Mouse (Mus musculus) heart, adult 2 months (tissue): ENCODE measurements around the gene Elp6. TPM values are rescaled to one million over a fixed set of nuclear protein-coding genes. Genes with fewer than 3 reads are reported as not detected.

Experiments
- DNase-seq, 2 experiments: peaks; one replicate each; pipeline ENCODE4 v3.0.0; 2021
- H3K27ac ChIP-seq: fragments of 200-600 bp; 2 replicates; pipeline ENCODE4 v1.8.1; 2022
- H3K27me3 ChIP-seq: fragments of 200-500 bp; 2 replicates; pipeline ENCODE4 v1.6.1; 2012; ENCODE audit warnings: mild to moderate bottlenecking, low read length, inconsistent platforms, mixed read lengths; ENCODE audit not compliant: control insufficient read depth, insufficient read depth
- H3K36me3 ChIP-seq: fragments of 200-500 bp; 2 replicates; pipeline ENCODE4 v1.6.1; 2012; ENCODE audit warnings: low read length, inconsistent platforms; ENCODE audit not compliant: control insufficient read depth, insufficient read depth
- H3K4me1 ChIP-seq: fragments of 200-500 bp; 2 replicates; pipeline ENCODE4 v1.6.1; 2011; ENCODE audit warnings: low read length; ENCODE audit not compliant: control insufficient read depth, insufficient read depth
- H3K4me3 ChIP-seq: fragments of 200-600 bp; 2 replicates; pipeline ENCODE4 v1.8.1; 2022
- H3K79me2 ChIP-seq: fragments of 200-500 bp; replicated peaks from 2 replicates; pipeline ENCODE4 v1.6.1; 2012; ENCODE audit warnings: mild to moderate bottlenecking, inconsistent platforms, low read length, moderate library complexity, mixed read lengths; ENCODE audit not compliant: control insufficient read depth, insufficient read depth
- H3K9ac ChIP-seq: fragments of 200-500 bp; 2 replicates; pipeline ENCODE4 v1.6.1; 2012; ENCODE audit warnings: low read depth, mild to moderate bottlenecking, control low read depth, inconsistent platforms, low read length, mixed read lengths
- CTCF ChIP-seq: fragments of 200-600 bp; IDR thresholded peaks from 2 replicates; pipeline ENCODE4 v1.8.1; 2022; ENCODE audit warnings: antibody characterized with exemption, mild to moderate bottlenecking, moderate library complexity
- EP300 ChIP-seq: fragments of 200-500 bp; IDR thresholded peaks from 2 replicates; pipeline ENCODE4 v1.6.1; 2011; ENCODE audit warnings: low read depth, low read length, control low read depth; ENCODE audit not compliant: insufficient read depth
- POLR2A ChIP-seq: fragments of 200-500 bp; IDR thresholded peaks from 2 replicates; pipeline ENCODE4 v1.6.1; 2011; ENCODE audit warnings: mild to moderate bottlenecking, low read depth, low read length, control low read depth; ENCODE audit not compliant: insufficient read depth
- WGBS: fragments of 180-500 bp; shearing (Covaris S2); methylation state at CpG from one replicate; pipeline ENCODE4 v1.1.7; 2018; 5-methylcytosine and 5-hydroxymethylcytosine counted together
- intact Hi-C: fragments of 180-260 bp; cut with DNase I; formaldehyde crosslinking; loops from one replicate; pipeline ENCODE4 v1.15.1; 2025
- microRNA-seq, 2 experiments: library from miRNA; unstranded; fragments of <30 nt; microRNA quantifications; one replicate each; pipeline ENCODE4 v1.2.0; 2021
- polyA plus RNA-seq: library from polyadenylated mRNA; depleted of rRNA; stranded (reverse); fragments of >200 nt; gene quantifications from 2 replicates; pipeline ENCODE4 v1.2.3, GENCODE M21; 2012; rRNA removed
- total RNA-seq, 2 experiments: library from RNA; stranded (reverse); gene quantifications; 2 replicates each; pipeline ENCODE4 v1.2.3; 2021

Gene Elp6
- total and polyA plus RNA-seq, 3 experiments, result 2.2 to 4.5 (median 2.3) TPM

- WGBS, result 74% methylated on average over 8 of the region's 8 CpGs
- no peaks in the 10 kb centered on the region for H3K79me2 ChIP-seq
- H3K27me3 ChIP-seq, result no peaks in the 10 kb centered on the region
- TF ChIP-seq EP300 (no peak), POLR2A (no peak), CTCF (no peak)
- no peak overlapping the region for H3K4me3 ChIP-seq
- no peak overlapping the region for H3K27ac ChIP-seq
- no peaks in the 10 kb centered on the region; the same call in 1 of the 2 replicates for H3K36me3 ChIP-seq
- no peak for DNase-seq
- H3K4me1 ChIP-seq, result peaks cover 2% of the 10 kb centered on the region; the same call in 1 of the 2 replicates
- H3K9ac ChIP-seq, result no peak overlapping the region
- intact Hi-C loops, result no loop called here
Measured at GRCm38 (mm10) chr9:110351932-110352632, 47.1 kb downstream of the Elp6 start.

DNA sequence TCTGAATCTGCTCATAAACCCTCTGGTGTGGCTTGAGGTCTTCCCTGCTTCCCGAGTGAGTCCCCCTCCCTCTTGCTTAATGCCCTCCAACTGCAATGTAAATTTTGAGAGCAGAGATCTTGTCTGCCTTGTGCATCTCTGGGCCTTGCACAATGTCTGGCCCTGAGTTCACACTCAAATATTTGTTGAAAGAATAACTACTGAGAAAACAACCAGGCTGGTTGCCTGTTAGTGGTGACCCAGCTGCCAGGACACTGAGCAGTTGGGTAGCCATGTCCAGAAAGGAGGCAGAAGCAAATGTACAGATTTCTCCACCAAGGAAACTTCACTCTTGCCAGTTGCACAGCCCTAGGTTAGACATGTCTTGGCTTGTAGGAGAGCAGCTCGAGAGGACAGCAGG, 53.4 kb downstream of the Elp6 start:
- H3K4me1 ChIP-seq, result peaks cover 2% of the 10 kb centered on the region; the same call in 1 of the 2 replicates
- DNase-seq, result no peak
- H3K27ac ChIP-seq, result no peak overlapping the region
- intact Hi-C loops, result no loop called here
- WGBS, result 88% methylated on average over 2 of the region's 2 CpGs
- no peak overlapping the region for H3K9ac ChIP-seq
- no peaks in the 10 kb centered on the region for H3K79me2 ChIP-seq
- H3K36me3 ChIP-seq, result no peaks in the 10 kb centered on the region; the same call in 1 of the 2 replicates
- H3K27me3 ChIP-seq, result no peaks in the 10 kb centered on the region
- TF ChIP-seq POLR2A (no peak), EP300 (no peak), CTCF (no peak)
- H3K4me3 ChIP-seq, result no peak overlapping the region

DNA sequence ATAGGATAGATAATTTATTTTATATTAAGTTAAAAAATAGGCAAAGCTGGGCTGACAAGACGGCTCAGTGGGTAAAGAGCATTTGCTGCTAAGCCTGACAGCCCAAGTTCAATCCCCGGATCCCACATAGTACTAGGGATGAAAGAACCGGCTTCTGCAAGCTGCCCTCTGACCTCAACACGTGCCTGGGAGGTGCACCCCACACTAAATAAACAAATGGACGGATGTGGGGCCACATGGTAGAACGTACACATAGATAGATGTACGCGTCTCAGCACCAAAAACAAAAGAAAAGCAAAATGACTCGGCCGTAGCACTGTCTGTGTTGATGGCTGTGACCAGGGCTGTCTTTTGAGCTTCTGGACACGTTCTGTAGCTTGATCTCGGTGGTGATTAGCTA, 56.3 kb downstream of the Elp6 start:
- intact Hi-C loops, result no loop called here
- no peaks in the 10 kb centered on the region for H3K27me3 ChIP-seq
- H3K9ac ChIP-seq, result no peak overlapping the region
- no peaks in the 10 kb centered on the region for H3K4me1 ChIP-seq
- TF ChIP-seq CTCF (no peak), EP300 (no peak), POLR2A (no peak)
- H3K79me2 ChIP-seq, result no peaks in the 10 kb centered on the region
- no peak for DNase-seq
- H3K4me3 ChIP-seq, result no peak overlapping the region
- no peaks in the 10 kb centered on the region; the same call in 1 of the 2 replicates for H3K36me3 ChIP-seq
- 74% methylated on average over 12 of the region's 12 CpGs for WGBS
- H3K27ac ChIP-seq, result no peak overlapping the region

GRCm38 (mm10) chr9:110362337-110362736, 57.4 kb downstream of the Elp6 start:
- DNase-seq, result no peak
- no peak overlapping the region for H3K27ac ChIP-seq
- peaks cover 4% of the 10 kb centered on the region for H3K4me1 ChIP-seq
- no peaks in the 10 kb centered on the region for H3K27me3 ChIP-seq
- intact Hi-C loops, result no loop called here
- no peak for TF ChIP-seq EP300
- no peak for TF ChIP-seq CTCF
- TF ChIP-seq POLR2A, result no peak
- no peak overlapping the region for H3K9ac ChIP-seq
- 88% methylated on average over 10 of the region's 10 CpGs for WGBS
- H3K79me2 ChIP-seq, result no peaks in the 10 kb centered on the region
- no peaks in the 10 kb centered on the region for H3K36me3 ChIP-seq
- H3K4me3 ChIP-seq, result no peak overlapping the region

DNA sequence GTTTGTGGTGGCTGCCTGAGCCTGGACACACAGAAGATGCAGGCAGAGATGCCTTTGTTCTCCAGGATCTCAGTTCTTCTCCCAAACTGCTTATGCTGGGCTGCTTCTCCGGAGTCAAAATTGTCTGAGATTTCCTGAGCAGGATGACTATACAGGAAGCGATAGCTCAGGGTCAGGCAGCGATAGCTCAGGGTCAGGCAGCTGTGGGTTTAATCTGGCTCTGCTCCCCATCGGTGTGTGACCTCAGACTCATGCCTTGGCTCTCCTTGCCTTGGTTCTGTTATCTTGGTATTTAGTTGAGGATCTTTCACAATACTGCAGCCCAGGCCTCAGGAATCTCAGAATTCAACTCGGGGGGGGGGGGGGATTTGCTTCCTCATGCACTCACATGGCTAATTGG, 61.8 kb downstream of the Elp6 start:
- WGBS, result 28% methylated on average over 5 of the region's 5 CpGs
- no peak overlapping the region for H3K4me3 ChIP-seq
- no peaks in the 10 kb centered on the region for H3K36me3 ChIP-seq
- no peak overlapping the region for H3K27ac ChIP-seq
- TF ChIP-seq EP300 (0 out of 2 replicates have a peak, but pooled peaks have one; percentile 29), POLR2A (no peak)
- H3K27me3 ChIP-seq, result no peaks in the 10 kb centered on the region
- H3K79me2 ChIP-seq, result no peaks in the 10 kb centered on the region
- H3K9ac ChIP-seq, result no peak overlapping the region
- intact Hi-C loops, result no loop called here
- DNase-seq, result no peak
- peaks cover 4% of the 10 kb centered on the region for H3K4me1 ChIP-seq

DNA sequence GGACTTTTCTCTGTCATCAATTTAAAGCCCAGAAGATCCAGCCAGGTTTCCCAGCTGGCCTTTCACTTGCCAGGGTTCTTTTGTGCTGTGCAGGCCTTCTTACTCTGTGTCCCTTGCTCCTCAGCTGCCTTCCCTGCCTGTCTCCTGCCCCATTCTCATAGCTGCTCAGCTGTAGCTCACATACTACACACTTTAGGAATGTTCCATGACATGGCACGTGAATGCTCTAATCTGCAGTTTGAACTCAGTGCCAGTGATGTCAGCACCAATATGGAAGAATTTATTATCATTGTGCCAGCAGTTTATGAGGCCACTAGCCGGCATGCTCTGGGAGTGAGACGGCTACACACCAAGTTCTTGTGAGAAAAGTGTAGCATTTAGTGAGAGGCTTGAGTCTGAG, 64.9 kb downstream of the Elp6 start:
- peaks cover 4% of the 10 kb centered on the region for H3K4me1 ChIP-seq
- intact Hi-C loops, result no loop called here
- WGBS, result 69% methylated on average over 3 of the region's 3 CpGs
- no peak for TF ChIP-seq CTCF
- no peak for TF ChIP-seq EP300
- no peak for TF ChIP-seq POLR2A
- H3K27ac ChIP-seq, result no peak overlapping the region
- no peak for DNase-seq
- no peaks in the 10 kb centered on the region for H3K27me3 ChIP-seq
- H3K79me2 ChIP-seq, result no peaks in the 10 kb centered on the region
- H3K9ac ChIP-seq, result no peak overlapping the region
- no peak overlapping the region for H3K4me3 ChIP-seq
- H3K36me3 ChIP-seq, result no peaks in the 10 kb centered on the region

Small RNAs within 50 kb of the gene (microRNA-seq; reads per million reads assigned to microRNA genes)
- gene Mir6236, result 30.9 to 36.7 reads per million in 2 experiments

Other genes starting within 250 kb of the Elp6 start
- 10 to 100 TPM; 24.1 to 25.2 TPM for gene Smarcc1, start 187.5 kb upstream of the Elp6 start, total RNA-seq
- 8.4 and 10.6 TPM in 2 replicates for gene Smarcc1, start 187.5 kb upstream of the Elp6 start, polyA plus RNA-seq
- gene Dhx30, start 187.3 kb upstream of the Elp6 start, total RNA-seq, result 10 to 100 TPM; 64.8 to 68.6 TPM
- 56.7 and 73.5 TPM in 2 replicates for gene Dhx30, start 187.3 kb upstream of the Elp6 start, polyA plus RNA-seq
- gene Cspg5, start 61.4 kb upstream of the Elp6 start, total RNA-seq, result under 1 TPM; 0.21 to 0.23 TPM
- gene Cspg5, start 61.4 kb upstream of the Elp6 start, polyA plus RNA-seq, result 0.15 and 0.29 TPM in 2 replicates
- 10 to 100 TPM; 28.0 to 33.1 TPM for gene Scap, start 28.1 kb downstream of the Elp6 start, total RNA-seq
- 16.0 and 17.5 TPM in 2 replicates for gene Scap, start 28.1 kb downstream of the Elp6 start, polyA plus RNA-seq
- 10 to 100 TPM; 12.9 to 15.2 TPM for gene Ptpn23, start 103.0 kb downstream of the Elp6 start, total RNA-seq
- 10.5 and 15.4 TPM in 2 replicates for gene Ptpn23, start 103.0 kb downstream of the Elp6 start, polyA plus RNA-seq
- gene Ngp, start 114.6 kb downstream of the Elp6 start, total RNA-seq, result not detected
- gene Ngp, start 114.6 kb downstream of the Elp6 start, polyA plus RNA-seq, result 0.94 and 0.96 TPM in 2 replicates
- 10 to 100 TPM; 11.4 to 12.0 TPM for gene Klhl18, start 171.5 kb downstream of the Elp6 start, total RNA-seq
- gene Klhl18, start 171.5 kb downstream of the Elp6 start, polyA plus RNA-seq, result 13.0 and 18.2 TPM in 2 replicates
- gene Kif9, start 171.8 kb downstream of the Elp6 start, total RNA-seq, result under 1 TPM; 0.10 to 0.43 TPM
- gene Kif9, start 171.8 kb downstream of the Elp6 start, polyA plus RNA-seq, result 0.39 and 0.41 TPM in 2 replicates
- gene Setd2, start 227.4 kb downstream of the Elp6 start, total RNA-seq, result 10 to 100 TPM; 36.4 to 37.7 TPM
- gene Setd2, start 227.4 kb downstream of the Elp6 start, polyA plus RNA-seq, result 22.4 and 34.1 TPM in 2 replicates